Mouse (Mus musculus): Measurements from ENCODE around the gene Cttnbp2nl. TPM values are rescaled to one million over a fixed set of nuclear protein-coding genes. Genes with fewer than 3 reads are reported as not detected.
A peak's percentile ranks its signal among the peaks of the same experiment; 100 is the strongest.

The Cttnbp2nl gene
- polyA plus RNA-seq, 1 experiment from 2014 or later: 53.1 TPM

- H3K9me3 ChIP-seq: no peaks in the 10 kb centered on the region
- 89% methylated on average over 6 of the region's 6 CpGs for WGBS
- peaks cover 87% of the 10 kb centered on the region for H3K36me3 ChIP-seq (replicated peaks)
These were observed 46.8 kb downstream of the Cttnbp2nl start for GRCm38 (mm10) chr3:105006101-105006500.

DNA sequence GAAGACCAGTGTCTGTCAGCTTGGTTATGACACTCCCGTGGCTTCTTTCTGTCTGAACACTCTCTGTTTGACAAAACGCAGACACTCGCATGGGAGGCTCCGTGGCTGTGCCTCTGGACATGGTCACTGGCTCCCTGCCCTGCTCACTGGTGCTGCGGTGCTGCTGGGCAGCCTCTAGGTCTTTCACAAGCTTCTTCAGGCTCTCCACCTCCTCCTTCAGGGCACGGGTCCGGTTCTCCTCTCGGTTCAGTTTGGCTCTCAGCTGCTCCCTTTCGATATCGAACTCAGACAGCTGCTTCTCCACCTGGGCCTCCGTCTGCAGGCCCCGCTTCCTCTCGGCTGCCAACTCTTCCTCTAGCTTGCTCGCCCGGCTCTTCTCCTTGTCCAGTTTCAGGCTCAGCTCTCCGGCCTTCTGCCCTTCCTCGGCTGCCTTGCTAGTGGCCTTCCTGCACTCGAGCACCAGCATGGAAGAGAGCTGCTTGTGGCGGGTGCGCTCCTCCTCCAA lies 47.3 kb downstream of the Cttnbp2nl start:
- no peak overlapping the region for H3K4me2 ChIP-seq
- H3K27me3 ChIP-seq: peaks cover 3% of the 10 kb centered on the region; the same call in 1 of the 2 replicates
- peaks cover 24% of the 10 kb centered on the region for H3K4me1 ChIP-seq
- H3K9ac ChIP-seq: no peak overlapping the region
- no peak overlapping the region for H3K27ac ChIP-seq
- H3K9me3 ChIP-seq: no peaks in the 10 kb centered on the region
- H3K36me3 ChIP-seq (replicated peaks): peaks cover 85% of the 10 kb centered on the region
- WGBS: 91% methylated on average over 20 of the region's 20 CpGs
- no peak for ATAC-seq (ENCODE audit: low FRiP score)
- H3K4me3 ChIP-seq (replicated peaks): no peak overlapping the region

More at GRCm38 (mm10) chr3:105006101-105006500, 46.8 kb downstream of the Cttnbp2nl start:
- Histone ChIP-seq H3K27me3 (peaks cover 3% of the 10 kb centered on the region; the same call in 1 of the 2 replicates), H3K4me2 (no peak overlapping the region), H3K27ac (no peak overlapping the region), H3K4me1 (peaks cover 24% of the 10 kb centered on the region), H3K9ac (no peak overlapping the region), H3K4me3 (replicated peaks) (no peak overlapping the region)
- no peak for ATAC-seq (ENCODE audit: low FRiP score)

GRCm38 (mm10) chr3:105005011-105005410 lies 47.9 kb downstream of the Cttnbp2nl start:
- peaks cover 24% of the 10 kb centered on the region for H3K4me1 ChIP-seq
- ATAC-seq (ENCODE audit: low FRiP score): no peak
- no peaks in the 10 kb centered on the region for H3K9me3 ChIP-seq
- WGBS: 94% methylated on average over 10 of the region's 10 CpGs
- H3K4me3 ChIP-seq (replicated peaks): no peak overlapping the region
- H3K27me3 ChIP-seq: peaks cover 3% of the 10 kb centered on the region; the same call in 1 of the 2 replicates
- no peak overlapping the region for H3K27ac ChIP-seq
- no peak overlapping the region for H3K9ac ChIP-seq
- no peak overlapping the region for H3K4me2 ChIP-seq
- H3K36me3 ChIP-seq (replicated peaks): peaks cover 79% of the 10 kb centered on the region

GRCm38 (mm10) chr3:105003960-105004463 lies 48.9 kb downstream of the Cttnbp2nl start:
- no peak overlapping the region for H3K9ac ChIP-seq
- H3K4me3 ChIP-seq (replicated peaks): no peak overlapping the region
- no peaks in the 10 kb centered on the region for H3K9me3 ChIP-seq
- peak; percentile 67; the same call in 1 of the 2 replicates for ATAC-seq (ENCODE audit: low FRiP score)
- H3K4me1 ChIP-seq: peaks cover 24% of the 10 kb centered on the region
- WGBS: 35% methylated on average over 14 of the region's 14 CpGs
- peaks cover 9% of the 10 kb centered on the region; the same call in 1 of the 2 replicates for H3K27me3 ChIP-seq
- H3K27ac ChIP-seq: 0 out of 2 replicates have a peak overlapping the region, but pooled peaks have one; percentile 21
- peaks cover 69% of the 10 kb centered on the region for H3K36me3 ChIP-seq (replicated peaks)
- H3K4me2 ChIP-seq: no peak overlapping the region

GRCm38 (mm10) chr3:105001374-105001773 lies 51.6 kb downstream of the Cttnbp2nl start:
- ATAC-seq (ENCODE audit: low FRiP score): no peak
- WGBS: 63% methylated on average over 6 of the region's 6 CpGs
- Histone ChIP-seq H3K27me3 (peaks cover 9% of the 10 kb centered on the region; the same call in 1 of the 2 replicates), H3K9me3 (no peaks in the 10 kb centered on the region), H3K4me3 (replicated peaks) (no peak overlapping the region), H3K27ac (no peak overlapping the region), H3K9ac (no peak overlapping the region), H3K4me1 (peaks cover 44% of the 10 kb centered on the region), H3K4me2 (no peak overlapping the region), H3K36me3 (replicated peaks) (peaks cover 45% of the 10 kb centered on the region)

DNA sequence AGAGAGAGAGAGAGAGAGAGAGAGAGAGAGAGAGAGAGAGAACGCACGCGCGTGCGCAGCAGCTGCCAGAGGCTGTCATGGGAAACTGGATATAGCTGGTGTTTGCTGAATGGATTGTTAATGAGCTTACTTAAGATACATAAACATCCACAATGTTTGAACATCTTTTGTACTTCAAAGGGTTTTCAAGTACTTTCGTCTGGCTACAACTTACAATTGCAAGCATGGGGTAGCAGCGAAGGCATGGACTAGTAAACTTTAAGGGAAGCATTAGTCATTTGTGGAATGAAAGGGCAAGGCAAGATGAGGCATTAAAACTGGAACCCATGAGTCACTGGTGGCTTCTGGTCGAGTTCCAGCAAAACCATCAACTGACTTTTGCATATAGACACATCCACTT lies 52.4 kb downstream of the Cttnbp2nl start:
- 78% methylated on average over 8 of the region's 8 CpGs for WGBS
- Histone ChIP-seq H3K9ac (no peak overlapping the region), H3K4me1 (peaks cover 44% of the 10 kb centered on the region)

DNA sequence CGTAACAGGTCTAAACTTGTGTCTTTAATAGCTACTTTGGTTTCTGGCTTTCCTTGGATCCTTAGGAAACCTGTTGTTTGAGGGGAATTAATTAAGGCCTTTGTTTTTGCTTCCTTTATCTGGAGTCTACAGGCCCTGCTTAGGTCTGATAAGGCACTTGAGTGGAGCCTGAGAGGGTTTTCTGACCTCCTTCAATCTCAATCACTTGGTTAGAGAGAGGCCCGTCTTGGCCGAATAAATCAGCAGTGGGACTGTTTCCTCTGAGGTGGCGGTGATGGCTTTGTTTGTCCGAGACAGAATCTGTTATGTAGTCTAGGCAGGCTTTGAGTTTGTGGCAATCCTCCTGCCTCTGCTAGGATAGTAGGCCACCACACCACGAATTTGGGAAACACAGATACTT lies 55.4 kb downstream of the Cttnbp2nl start:
- no peak overlapping the region for H3K4me2 ChIP-seq
- H3K9ac ChIP-seq: no peak overlapping the region
- no peak overlapping the region for H3K27ac ChIP-seq
- peaks cover 17% of the 10 kb centered on the region; the same call in 1 of the 2 replicates for H3K27me3 ChIP-seq
- H3K4me1 ChIP-seq: peaks cover 24% of the 10 kb centered on the region
- WGBS: 26% methylated on average over 6 of the region's 6 CpGs
- peaks cover 13% of the 10 kb centered on the region for H3K36me3 ChIP-seq (replicated peaks)
- ATAC-seq (ENCODE audit: low FRiP score): no peak
- no peaks in the 10 kb centered on the region for H3K9me3 ChIP-seq
- no peak overlapping the region for H3K4me3 ChIP-seq (replicated peaks)

More for the DNA sequence above, 52.4 kb downstream of the Cttnbp2nl start:
- no peak for ATAC-seq (ENCODE audit: low FRiP score)
- Histone ChIP-seq H3K9me3 (no peaks in the 10 kb centered on the region), H3K27ac (no peak overlapping the region), H3K4me3 (replicated peaks) (no peak overlapping the region), H3K27me3 (peaks cover 14% of the 10 kb centered on the region; the same call in 1 of the 2 replicates), H3K36me3 (replicated peaks) (peaks cover 37% of the 10 kb centered on the region), H3K4me2 (no peak overlapping the region)

DNA sequence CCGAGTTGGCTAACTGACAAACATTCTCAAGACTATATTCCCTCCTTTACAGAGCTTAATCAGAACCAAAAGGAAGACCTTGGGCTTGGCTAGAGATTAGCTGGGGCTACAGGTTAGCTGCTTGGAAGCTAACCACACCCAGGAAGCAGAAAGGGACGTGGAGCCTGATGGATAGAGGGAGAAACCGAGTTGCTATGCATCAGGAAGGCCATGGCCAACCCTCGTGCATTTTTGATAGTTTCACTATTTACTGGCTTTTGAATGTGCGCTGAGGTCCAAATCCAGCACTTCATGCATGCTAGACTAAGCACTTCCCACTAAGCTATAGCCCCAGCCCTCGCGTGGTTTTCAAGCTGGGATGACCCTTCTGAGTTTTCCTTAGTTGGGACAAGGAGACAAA lies 57.2 kb downstream of the Cttnbp2nl start:
- 87% methylated on average over 7 of the region's 7 CpGs for WGBS
- H3K4me1 ChIP-seq: peaks cover 20% of the 10 kb centered on the region
- H3K27ac ChIP-seq: no peak overlapping the region
- no peak overlapping the region for H3K9ac ChIP-seq
- no peak overlapping the region for H3K4me2 ChIP-seq
- no peaks in the 10 kb centered on the region for H3K9me3 ChIP-seq
- H3K4me3 ChIP-seq (replicated peaks): no peak overlapping the region
- no peaks in the 10 kb centered on the region; the same call in 1 of the 2 replicates for H3K36me3 ChIP-seq (replicated peaks)
- ATAC-seq (ENCODE audit: low FRiP score): no peak
- peaks cover 14% of the 10 kb centered on the region; the same call in 1 of the 2 replicates for H3K27me3 ChIP-seq

DNA sequence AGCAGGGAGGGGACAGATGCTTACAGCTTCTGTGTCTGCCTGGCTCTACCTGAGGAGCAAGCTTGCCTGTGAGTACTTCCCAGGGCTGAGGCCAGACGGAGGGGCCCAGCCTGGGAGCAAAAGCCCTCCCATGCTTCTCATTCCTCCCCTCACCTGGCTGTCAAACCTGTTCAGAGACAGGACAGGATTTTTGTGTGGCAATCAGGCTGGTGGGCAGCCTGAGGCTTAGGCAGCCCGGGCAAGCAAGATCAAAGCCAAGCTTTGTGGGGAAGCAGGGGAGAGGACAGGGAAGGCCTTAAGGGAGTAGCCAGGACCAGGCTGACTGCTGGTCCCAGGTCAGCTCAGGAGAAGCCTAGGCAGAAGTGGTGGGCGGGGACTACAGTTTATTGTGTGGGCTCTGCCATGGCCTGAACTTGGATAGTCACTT lies 58.5 kb downstream of the Cttnbp2nl start:
- peak; percentile 30; the same call in 1 of the 2 replicates for ATAC-seq (ENCODE audit: low FRiP score)
- H3K9ac ChIP-seq: no peak overlapping the region
- 58% methylated on average over 3 of the region's 3 CpGs for WGBS

GRCm38 (mm10) chr3:104993800-104994199 lies 59.1 kb downstream of the Cttnbp2nl start:
- Histone ChIP-seq H3K9ac (no peak overlapping the region), H3K4me2 (no peak overlapping the region), H3K27me3 (peaks cover 8% of the 10 kb centered on the region; the same call in 1 of the 2 replicates), H3K27ac (0 out of 2 replicates have a peak overlapping the region, but pooled peaks have one; percentile 5), H3K9me3 (no peaks in the 10 kb centered on the region), H3K4me1 (peaks cover 18% of the 10 kb centered on the region), H3K36me3 (replicated peaks) (no peaks in the 10 kb centered on the region), H3K4me3 (replicated peaks) (no peak overlapping the region)
- ATAC-seq (ENCODE audit: low FRiP score): peak; percentile 52; the same call in 1 of the 2 replicates
- WGBS: 47% methylated on average over 4 of the region's 4 CpGs

More for the DNA sequence above, 58.5 kb downstream of the Cttnbp2nl start:
- H3K27ac ChIP-seq: 0 out of 2 replicates have a peak overlapping the region, but pooled peaks have one; percentile 5
- no peaks in the 10 kb centered on the region; the same call in 1 of the 2 replicates for H3K36me3 ChIP-seq (replicated peaks)
- H3K4me1 ChIP-seq: peaks cover 20% of the 10 kb centered on the region
- no peak overlapping the region for H3K4me2 ChIP-seq
- peaks cover 9% of the 10 kb centered on the region; the same call in 1 of the 2 replicates for H3K27me3 ChIP-seq
- H3K9me3 ChIP-seq: no peaks in the 10 kb centered on the region
- H3K4me3 ChIP-seq (replicated peaks): no peak overlapping the region

DNA sequence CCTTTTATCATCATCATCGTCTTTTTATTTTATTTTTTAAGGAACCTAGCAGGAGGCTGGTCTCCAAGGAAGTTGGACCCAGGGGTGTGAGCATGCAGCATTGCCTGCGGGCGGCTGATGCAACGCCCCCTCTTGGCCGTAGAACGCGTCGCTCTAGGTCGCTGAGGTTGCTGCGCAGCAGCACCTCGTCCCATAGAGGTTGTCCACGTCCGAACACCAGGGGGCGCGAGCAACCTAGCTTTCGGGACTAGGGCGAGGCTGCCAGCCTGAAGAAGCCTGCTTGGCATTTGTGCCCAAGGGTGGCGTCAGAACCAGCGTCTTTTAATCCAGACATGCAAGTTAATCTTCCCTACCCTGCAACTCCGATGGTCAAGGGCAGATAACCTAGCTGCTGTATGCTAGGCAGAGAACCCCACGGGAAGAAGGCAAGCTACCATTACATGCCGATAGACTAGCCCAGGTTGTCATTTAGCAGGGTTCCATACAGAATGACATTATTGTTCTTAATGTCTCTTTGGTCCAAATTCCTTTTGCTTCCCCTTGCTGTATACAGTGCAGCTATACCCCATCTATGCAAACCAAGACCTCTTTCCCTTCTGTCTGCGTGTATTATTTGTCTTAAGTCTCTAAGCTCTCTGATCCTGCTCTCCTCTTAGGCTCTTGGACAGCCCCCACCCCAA lies 60.1 kb downstream of the Cttnbp2nl start:
- Histone ChIP-seq H3K4me1 (peaks cover 9% of the 10 kb centered on the region), H3K9me3 (no peaks in the 10 kb centered on the region), H3K27ac (no peak overlapping the region), H3K4me2 (peak overlapping the region; percentile 28; the same call in 1 of the 2 replicates), H3K36me3 (replicated peaks) (no peaks in the 10 kb centered on the region), H3K9ac (no peak overlapping the region), H3K27me3 (peaks cover 8% of the 10 kb centered on the region; the same call in 1 of the 2 replicates), H3K4me3 (replicated peaks) (no peak overlapping the region)
- peak; percentile 85 for ATAC-seq (ENCODE audit: low FRiP score)
- WGBS: 13% methylated on average over 23 of the region's 23 CpGs

DNA sequence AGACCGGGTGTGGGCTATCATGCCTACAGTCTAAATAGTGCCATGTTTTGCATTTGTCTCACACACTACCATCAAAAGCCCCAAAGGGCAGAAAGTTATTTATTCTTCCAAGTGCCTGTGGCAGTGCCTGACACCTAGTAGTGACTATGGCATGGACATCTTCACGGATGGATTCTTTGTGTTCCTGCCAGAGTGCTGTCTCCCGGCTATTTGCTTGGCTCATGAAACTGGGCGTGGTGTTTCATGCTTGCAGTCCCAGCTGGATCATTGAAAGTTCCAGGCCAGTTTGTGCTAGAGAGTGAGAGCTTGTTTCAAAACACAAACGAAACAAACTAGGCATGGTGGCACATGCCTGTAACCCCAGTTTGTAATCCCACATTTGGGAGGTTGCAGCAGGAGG lies 61.2 kb downstream of the Cttnbp2nl start:
- Histone ChIP-seq H3K36me3 (replicated peaks) (no peaks in the 10 kb centered on the region), H3K4me2 (no peak overlapping the region), H3K27ac (no peak overlapping the region), H3K4me1 (no peaks in the 10 kb centered on the region), H3K4me3 (replicated peaks) (no peak overlapping the region), H3K9ac (no peak overlapping the region), H3K27me3 (peaks cover 8% of the 10 kb centered on the region; the same call in 1 of the 2 replicates), H3K9me3 (no peaks in the 10 kb centered on the region)
- ATAC-seq (ENCODE audit: low FRiP score): no peak
- WGBS: 86% methylated on average over 5 of the region's 5 CpGs
